Mouse (Mus musculus): ENCODE data around the gene 1700024G13Rik.

DNA sequence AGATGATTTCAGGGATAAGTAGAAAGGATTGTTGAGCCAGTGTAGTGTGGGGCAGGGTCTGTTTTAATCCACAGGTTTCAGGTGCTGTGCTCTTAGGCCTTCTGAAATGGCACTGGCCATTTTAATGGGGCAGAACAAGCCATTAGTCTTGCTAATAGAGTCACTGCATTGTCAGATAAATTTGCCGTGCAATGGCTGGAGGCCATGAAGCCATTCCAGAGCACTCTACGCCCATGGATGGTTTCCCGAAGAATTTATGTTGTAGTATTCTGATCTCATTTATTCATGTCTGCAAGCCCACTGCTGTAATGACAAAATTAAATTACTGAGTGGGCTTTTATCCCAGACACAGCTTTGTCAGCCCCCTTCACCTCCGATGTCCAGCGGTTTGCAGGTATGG, 21.9 kb upstream of the 1700024G13Rik start:
- TF ChIP-seq POLR2A (IDR thresholded peaks at IDR 0.05; ENCODE audit: insufficient read depth, low read depth, low read length) = no peak
- TF ChIP-seq CTCF (IDR thresholded peaks at IDR 0.05) = no peak
